ENCODE assay signal across 17 mouse cellular contexts in genomic region chr13:55607624-55608006, GRCm38 (mm10).
"Had no signal": no experiment of that assay in that cellular context is flagged by ENCODE, and none has a peak within 500 bp of the region (broad histone marks: within the 10 kb centered on the region; RNA-seq: fewer than 3 reads in every experiment).

No protein-coding gene starts in this region.

- H3K9ac ChIP-seq: liver, postnatal 0 days; lung, embryonic 14.5 days; midbrain, embryonic 13.5 days; midbrain, embryonic 15.5 days; neural tube, embryonic 12.5 days; stomach, embryonic 15.5 days had no signal

- H3K4me2 ChIP-seq: lung, embryonic 14.5 days; midbrain, embryonic 11.5 days; midbrain, embryonic 13.5 days; midbrain, embryonic 15.5 days; neural tube, embryonic 12.5 days; stomach, embryonic 15.5 days had no signal

- DNase-seq: liver, postnatal 0 days; lung, embryonic 14.5 days; lung, postnatal 14 days; lung, postnatal 36 days; right cerebral cortex, postnatal 14 days; thymus, adult 2 months; thymus, postnatal 25 days; thymus, postnatal 4 days had no signal

- ATAC-seq: lung, postnatal 0 days; midbrain, embryonic 13.5 days; midbrain, embryonic 15.5 days had no signal

- H3K27ac ChIP-seq: macrophage; midbrain, embryonic 13.5 days; midbrain, embryonic 15.5 days; neural tube, embryonic 12.5 days; stomach, embryonic 15.5 days; stomach, postnatal 0 days had no signal

- H3K9me3 ChIP-seq: megakaryocyte, embryonic 14.5 days; midbrain, embryonic 13.5 days; midbrain, embryonic 15.5 days; neural tube, embryonic 12.5 days; stomach, embryonic 15.5 days had no signal

- H3K27me3 ChIP-seq: megakaryocyte, embryonic 14.5 days; midbrain, embryonic 13.5 days; midbrain, embryonic 15.5 days; neural tube, embryonic 12.5 days; stomach, embryonic 15.5 days had no signal

- H3K4me1 ChIP-seq: midbrain, embryonic 13.5 days; neural tube, embryonic 12.5 days; stomach, embryonic 15.5 days had no signal

- H3K4me3 ChIP-seq: megakaryocyte, embryonic 14.5 days; midbrain, embryonic 13.5 days; midbrain, embryonic 15.5 days; neural tube, embryonic 12.5 days; stomach, embryonic 15.5 days had no signal
